Mouse (Mus musculus): ENCODE measurements around the gene Mical3.

The Mical3 gene

DNA sequence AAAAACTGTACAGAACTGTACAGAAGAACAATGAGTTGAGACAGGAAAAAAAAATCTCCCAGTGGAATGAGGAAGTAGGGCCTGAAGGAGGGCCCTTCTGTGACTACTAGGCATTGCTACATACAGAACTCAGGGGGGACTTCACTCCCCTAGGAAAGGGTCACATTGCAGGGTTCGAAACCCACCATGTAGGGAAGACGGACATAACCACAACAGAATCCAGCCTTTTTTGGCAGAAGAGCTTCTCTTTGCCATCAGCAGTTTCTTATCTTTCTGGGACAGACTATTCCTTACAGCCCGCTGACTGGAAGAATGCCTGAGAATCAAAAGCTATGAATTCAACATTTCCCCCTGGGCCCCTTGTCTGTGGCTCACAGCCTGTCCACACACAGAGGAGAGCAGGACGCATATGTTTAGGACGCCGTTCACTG is 46.7 kb downstream of the Mical3 start:
- no peak for DNase-seq (ENCODE audit: low spot score in 2 of 2)

DNA sequence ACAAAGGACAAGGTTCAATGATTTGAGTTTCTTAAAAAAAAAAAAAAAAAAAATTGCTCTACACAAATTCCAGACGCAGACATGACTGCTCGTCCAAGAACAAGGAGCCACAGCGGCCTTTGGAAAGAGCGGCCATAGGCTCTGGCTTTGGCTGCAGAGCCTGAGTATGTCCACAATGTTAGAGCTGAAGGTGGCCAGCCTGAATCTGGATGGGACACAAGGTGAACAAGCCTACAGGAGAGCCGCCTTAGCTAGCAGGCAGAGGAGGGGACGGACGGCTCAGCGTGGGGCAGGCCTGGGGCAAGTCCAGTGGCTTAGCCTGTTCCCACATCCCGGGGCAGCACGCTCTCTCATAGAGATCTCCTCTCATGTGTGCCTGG is 48.7 kb downstream of the Mical3 start:
- DNase-seq (ENCODE audit: low spot score in 2 of 2): no peak

GRCm38 (mm10) chr6:121081288-121082093 is 49.3 kb downstream of the Mical3 start:
- DNase-seq (ENCODE audit: low spot score in 2 of 2): no peak

DNA sequence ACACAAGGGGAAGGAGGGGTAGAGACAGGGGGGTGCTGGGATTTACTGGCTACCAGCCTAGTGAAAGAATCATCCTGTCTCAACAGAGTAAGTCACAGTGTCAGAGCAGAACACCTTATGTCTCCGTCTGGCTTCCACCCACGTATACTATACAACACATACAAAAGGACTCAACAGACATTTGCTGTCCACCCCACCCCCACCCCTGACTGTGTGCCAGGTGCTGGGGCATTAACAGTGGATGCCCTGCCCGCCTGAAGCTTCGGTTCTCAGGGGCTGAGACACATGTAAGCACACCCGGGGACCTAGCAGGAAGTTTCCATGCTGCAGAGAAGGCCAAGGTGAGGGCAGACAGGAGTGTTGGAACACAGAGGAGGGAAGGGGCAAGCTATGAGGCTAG is 52.6 kb downstream of the Mical3 start:
- no peak for DNase-seq (ENCODE audit: low spot score in 2 of 2)

DNA sequence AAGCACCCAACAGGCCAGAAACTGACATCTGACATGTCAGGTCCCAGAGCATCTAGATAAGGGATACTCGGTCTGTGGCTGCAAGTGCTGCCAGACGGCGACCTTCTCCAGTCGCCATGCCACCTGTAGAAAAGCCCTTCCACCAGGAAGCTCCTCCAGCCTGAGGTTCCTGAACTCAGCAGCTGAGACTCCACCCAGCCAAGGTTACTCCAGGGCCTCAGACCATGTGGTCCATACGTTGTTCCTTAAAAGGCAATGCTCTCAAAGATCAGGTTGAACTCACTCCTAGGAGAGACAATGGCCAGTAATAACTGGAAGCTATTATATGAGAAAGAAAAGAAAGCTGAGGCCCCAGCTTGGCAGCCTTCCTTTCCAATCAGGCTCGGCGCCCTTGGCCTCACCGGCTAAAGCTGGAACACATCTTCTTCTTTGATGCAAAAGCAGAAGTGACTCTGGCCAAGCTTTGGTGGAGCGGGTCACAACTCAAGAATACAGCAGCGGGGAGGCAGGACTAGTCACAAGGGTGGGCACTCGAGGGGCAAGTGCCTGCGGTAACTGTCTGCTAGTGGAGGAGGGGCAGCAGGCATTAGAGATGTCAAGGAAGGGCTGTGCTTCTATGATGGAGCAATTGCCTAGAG is 53.8 kb downstream of the Mical3 start:
- no peak for DNase-seq (ENCODE audit: low spot score in 2 of 2)

- no peak for DNase-seq (ENCODE audit: low spot score in 2 of 2)
Measured at GRCm38 (mm10) chr6:121075763-121076162, 55.0 kb downstream of the Mical3 start.

DNA sequence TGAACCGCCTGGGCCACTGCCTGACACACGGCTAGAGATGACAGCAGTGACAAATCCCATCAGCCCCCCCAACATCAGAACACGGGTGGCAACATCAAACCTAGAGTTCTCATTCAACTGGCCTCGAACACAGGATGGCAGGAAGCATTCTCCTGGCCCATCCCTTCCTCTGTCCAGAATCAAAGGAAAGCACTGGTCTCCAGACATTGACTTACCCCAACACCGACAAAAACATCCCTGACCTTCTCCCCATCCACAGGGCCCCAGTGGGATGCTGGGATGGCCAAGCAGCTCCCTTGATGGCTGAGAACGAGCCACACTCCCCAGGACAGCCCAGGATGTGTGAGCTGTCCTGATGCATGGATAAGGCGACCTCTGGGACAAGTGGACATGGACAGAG is 57.5 kb downstream of the Mical3 start:
- DNase-seq (ENCODE audit: low spot score in 2 of 2): no peak

GRCm38 (mm10) chr6:121072615-121073014 is 58.2 kb downstream of the Mical3 start:
- no peak for DNase-seq (ENCODE audit: low spot score in 2 of 2)

GRCm38 (mm10) chr6:121070584-121071230 is 60.1 kb downstream of the Mical3 start:
- DNase-seq (ENCODE audit: low spot score in 2 of 2): no peak

- DNase-seq (ENCODE audit: low spot score in 2 of 2): no peak
Measured at GRCm38 (mm10) chr6:121069156-121069555, 61.6 kb downstream of the Mical3 start.

GRCm38 (mm10) chr6:121068087-121068464 is 62.7 kb downstream of the Mical3 start:
- no peak for DNase-seq (ENCODE audit: low spot score in 2 of 2)

GRCm38 (mm10) chr6:121067426-121068086 is 63.2 kb downstream of the Mical3 start:
- DNase-seq (ENCODE audit: low spot score in 2 of 2): no peak

DNA sequence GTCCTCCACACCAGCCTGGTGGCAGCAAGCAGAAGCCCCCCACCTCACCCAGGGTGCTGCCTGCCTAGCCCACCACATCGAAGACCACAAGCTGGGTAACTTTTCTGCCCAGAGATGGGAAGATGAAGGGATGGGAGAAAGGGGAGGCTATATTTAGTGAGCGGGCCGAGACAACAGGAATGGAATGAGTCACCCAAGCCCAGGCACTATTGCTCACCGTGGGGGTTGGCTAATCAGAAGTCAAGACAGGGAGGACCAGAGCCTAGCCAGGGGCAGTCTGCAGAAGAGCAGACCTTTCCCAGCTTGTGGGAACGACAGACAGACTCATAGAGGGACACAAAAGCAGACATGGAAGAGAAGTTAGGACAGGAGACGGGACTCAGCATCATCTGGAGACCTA is 64.0 kb downstream of the Mical3 start:
- no peak for DNase-seq (ENCODE audit: low spot score in 2 of 2)

DNA sequence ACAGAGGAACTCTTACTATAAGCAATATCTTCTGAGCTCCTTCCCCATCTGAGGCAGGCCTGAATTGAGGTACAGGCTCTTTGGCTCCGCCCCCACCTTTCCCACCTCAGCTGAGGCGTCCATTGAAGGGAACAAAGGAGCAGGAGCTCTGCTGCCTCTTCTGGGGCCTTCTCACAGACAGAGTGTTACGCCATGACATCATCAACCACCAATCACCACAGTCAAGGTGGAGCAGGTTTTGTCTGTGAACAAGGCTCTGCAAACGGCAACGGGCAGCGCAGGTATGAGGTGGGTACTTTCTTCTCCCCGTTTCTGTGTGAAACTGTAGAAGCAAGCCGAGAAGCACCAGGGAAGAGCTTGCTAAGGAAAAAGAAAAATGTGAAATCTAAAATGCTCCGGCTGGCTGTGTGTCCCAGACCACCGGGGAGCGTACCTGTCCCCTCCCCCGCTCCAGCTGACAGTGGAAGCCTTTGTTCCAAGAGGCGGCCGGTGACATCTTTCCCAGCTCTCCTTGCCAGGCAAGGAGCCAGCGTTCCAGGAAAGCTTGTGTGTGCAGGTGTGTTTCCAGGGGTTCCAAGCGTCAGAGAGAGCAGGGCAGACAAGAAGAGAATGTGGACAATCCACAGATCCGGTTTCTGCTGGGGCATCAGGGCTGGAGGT is 66.3 kb downstream of the Mical3 start:
- no peak for DNase-seq (ENCODE audit: low spot score in 2 of 2)

DNA sequence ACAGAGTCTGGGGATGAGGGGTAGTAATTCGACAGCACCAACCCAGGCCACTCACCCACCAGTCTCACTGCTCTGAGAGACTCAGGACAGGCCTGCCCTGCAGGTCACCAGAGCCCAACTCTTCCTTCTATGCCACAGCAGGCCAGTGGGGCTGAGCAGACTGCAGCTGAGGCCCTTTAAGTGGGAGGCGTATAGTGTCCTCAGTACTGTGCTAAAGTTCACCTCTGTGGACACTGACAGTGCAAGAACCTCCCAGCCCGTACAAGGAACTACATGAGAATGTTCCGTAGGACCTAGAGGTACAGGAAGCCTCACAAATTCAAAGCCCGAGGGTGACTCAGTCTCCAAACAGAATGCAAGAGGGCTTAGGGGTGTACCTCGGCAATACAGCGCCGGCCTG is 67.0 kb downstream of the Mical3 start:
- DNase-seq (ENCODE audit: low spot score in 2 of 2): no peak

DNA sequence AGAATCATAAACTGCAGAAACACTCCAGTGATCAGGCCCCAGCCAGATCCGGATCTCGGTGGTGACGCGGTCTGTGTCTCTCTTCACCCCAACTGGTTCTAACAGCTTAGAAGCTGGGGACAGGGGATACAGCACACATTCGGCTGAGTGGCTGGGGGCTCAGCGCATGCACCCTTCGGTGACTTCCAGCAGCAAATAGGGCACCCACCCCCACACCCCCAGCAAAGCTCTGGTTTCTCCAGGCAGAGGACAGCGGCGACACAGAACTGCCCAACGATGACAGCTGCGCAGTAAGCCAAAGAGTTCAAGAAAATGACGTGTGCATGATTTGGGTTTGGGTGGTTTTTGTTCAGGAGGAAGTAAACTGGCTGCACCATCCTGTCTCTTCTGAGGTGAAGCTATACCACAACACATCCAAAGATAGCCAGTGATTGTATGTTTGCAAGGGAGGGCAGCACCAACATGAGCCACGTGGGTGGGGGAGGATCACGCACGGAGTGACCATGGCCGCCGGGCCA is 67.8 kb downstream of the Mical3 start:
- DNase-seq (ENCODE audit: low spot score in 2 of 2): no peak

GRCm38 (mm10) chr6:121058039-121058438 is 72.8 kb downstream of the Mical3 start:
- DNase-seq (ENCODE audit: low spot score in 2 of 2): no peak

GRCm38 (mm10) chr6:121057181-121057956 is 73.4 kb downstream of the Mical3 start:
- DNase-seq (ENCODE audit: low spot score in 2 of 2): no peak

- DNase-seq (ENCODE audit: low spot score in 2 of 2): no peak
Measured at GRCm38 (mm10) chr6:121055496-121055895, 75.3 kb downstream of the Mical3 start.

DNA sequence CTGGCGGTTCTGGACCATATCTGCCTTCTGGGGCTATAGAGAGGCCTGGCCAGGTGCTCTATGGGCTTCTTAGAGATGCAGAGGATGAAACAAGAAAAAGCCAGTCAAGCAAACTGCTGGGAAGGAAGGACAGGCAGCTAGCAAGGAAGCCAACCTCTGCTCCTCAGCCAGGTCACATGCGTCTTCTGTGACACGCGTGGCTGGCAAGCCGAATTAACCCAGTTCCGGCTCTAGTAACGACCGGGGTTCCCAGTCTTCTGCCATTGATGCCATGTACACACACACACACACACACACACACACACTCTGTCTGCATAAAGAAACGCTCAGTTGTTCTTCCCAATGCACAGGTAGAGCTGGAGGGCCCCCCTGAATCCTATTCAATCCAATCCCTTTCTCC is 75.9 kb downstream of the Mical3 start:
- DNase-seq (ENCODE audit: low spot score in 2 of 2): no peak

GRCm38 (mm10) chr6:121054340-121054739 is 76.5 kb downstream of the Mical3 start:
- no peak for DNase-seq (ENCODE audit: low spot score in 2 of 2)
